Mouse (Mus musculus): ENCODE data around the gene Crhbp. TPM values are rescaled to one million over a fixed set of nuclear protein-coding genes. Genes with fewer than 3 reads are reported as not detected.

The Crhbp gene
- polyA plus RNA-seq (2016; fragmentation: Nextera tagmentation; extraction: Ambion mirVana), result 3.5 and 4.9 TPM in 2 replicates

DNA sequence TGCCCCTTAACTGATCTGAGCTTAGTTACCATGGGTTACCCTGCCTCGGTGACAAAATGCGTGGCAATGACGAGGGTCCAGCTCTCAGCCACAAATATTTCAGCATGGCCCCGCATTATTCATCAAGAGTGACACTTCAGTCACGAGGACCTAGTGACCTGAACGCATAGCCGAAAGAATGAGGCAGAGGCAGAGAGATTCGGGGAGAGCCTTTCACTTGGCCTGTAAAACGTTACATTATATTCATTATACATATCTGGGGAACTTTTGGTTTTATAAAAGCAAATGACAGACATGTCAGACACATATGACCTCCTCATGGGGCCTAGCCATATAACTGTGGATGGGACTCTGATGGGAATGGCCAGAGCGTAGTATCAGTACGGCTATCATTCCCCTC, at the start of gene Crhbp:
Crhbp (minus strand) TSS at position 101 of the 400 bp plus-strand sequence.
- Histone ChIP-seq H3K27me3 (peaks cover 48% of the 10 kb centered on the region), H3K36me3 (no peaks in the 10 kb centered on the region), H3K4me1 (peaks cover 10% of the 10 kb centered on the region), H3K9me3 (no peaks in the 10 kb centered on the region), H3K4me3 (peak within 1 kb of the TSS; percentile 43), H3K27ac (no peak within 1 kb of the TSS), H3K4me2 (replicated peaks) (peak within 1 kb of the TSS; percentile 85), H3K9ac (peak within 1 kb of the TSS; percentile 24)
- no peak for ATAC-seq (ENCODE audit: insufficient number of reproducible peaks, insufficient read depth, low FRiP score, low TSS enrichment)
- 67% methylated on average over 11 of the region's 11 CpGs for WGBS

DNA sequence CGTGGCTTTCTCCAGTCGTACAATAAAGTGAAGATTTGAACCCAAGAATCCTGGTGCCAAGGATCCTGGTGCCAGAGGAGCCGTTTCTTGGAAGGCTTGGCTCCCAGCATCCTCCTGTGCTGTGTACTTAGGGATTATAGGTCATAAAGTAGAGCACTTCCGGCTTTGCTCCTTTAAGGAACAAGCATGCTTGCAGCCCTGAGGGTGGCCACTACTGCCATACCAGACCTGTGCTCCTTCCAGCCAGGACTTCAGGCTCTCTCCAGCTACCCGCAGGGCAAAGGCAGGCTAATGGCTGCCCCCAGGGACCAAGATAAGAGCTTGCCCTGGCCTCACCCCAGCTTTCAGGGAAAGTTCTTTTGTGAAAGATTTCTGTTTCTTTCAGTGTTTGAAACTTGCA, 48.6 kb upstream of the Crhbp start:
- Histone ChIP-seq H3K36me3 (no peaks in the 10 kb centered on the region), H3K9ac (no peak overlapping the region), H3K4me2 (replicated peaks) (no peak overlapping the region), H3K27me3 (no peaks in the 10 kb centered on the region), H3K27ac (no peak overlapping the region), H3K4me3 (no peak overlapping the region), H3K4me1 (0 out of 2 replicates have a peak, but pooled peaks cover 2% of the 10 kb centered on the region), H3K9me3 (no peaks in the 10 kb centered on the region)
- ATAC-seq (ENCODE audit: insufficient number of reproducible peaks, insufficient read depth, low FRiP score, low TSS enrichment), result no peak
- WGBS, result 62% methylated on average over 5 of the region's 5 CpGs

DNA sequence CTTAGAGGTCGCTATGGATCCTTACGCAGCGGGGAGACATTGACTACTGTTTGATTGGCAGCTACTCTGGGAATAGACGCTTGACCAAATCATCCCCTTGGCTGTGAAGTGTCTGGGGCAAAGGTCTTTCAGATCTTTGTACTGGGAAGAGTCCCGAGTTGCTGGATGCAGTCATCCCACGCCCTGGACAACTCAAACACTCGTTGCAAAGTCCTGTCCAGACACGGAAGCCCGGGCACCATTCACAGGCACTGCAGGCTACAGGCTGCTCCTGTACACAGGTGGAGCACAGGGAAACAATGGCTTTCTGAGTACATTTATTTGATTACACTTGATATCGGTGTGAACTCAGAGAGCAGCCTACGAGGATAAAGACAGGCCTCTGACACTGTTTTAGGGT, 46.6 kb upstream of the Crhbp start:
- Histone ChIP-seq H3K4me1 (0 out of 2 replicates have a peak, but pooled peaks cover 2% of the 10 kb centered on the region), H3K27ac (no peak overlapping the region), H3K27me3 (no peaks in the 10 kb centered on the region), H3K4me2 (replicated peaks) (no peak overlapping the region), H3K36me3 (no peaks in the 10 kb centered on the region), H3K4me3 (no peak overlapping the region), H3K9ac (no peak overlapping the region), H3K9me3 (no peaks in the 10 kb centered on the region)
- no peak for ATAC-seq (ENCODE audit: insufficient number of reproducible peaks, insufficient read depth, low FRiP score, low TSS enrichment)
- 72% methylated on average over 11 of the region's 11 CpGs for WGBS

DNA sequence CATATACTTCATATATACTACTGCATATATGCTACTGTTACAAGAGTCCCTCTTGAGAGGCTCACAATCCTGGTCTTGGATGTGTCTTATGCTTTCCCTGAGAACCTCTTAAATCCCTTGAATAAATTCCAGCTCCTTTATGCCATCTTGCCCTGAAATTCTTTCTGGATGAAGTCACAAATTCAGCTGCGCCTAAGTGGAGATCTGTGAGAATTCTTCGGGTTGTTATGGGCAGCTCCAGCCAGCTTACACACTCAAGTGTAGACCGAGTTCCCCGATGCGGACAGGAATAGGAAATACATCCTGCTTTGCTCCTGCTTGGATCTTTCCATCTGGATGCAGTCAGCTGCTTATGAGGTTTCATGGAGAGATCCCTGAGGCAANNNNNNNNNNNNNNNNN, 39.9 kb upstream of the Crhbp start:
- H3K4me3 ChIP-seq, result no peak overlapping the region
- H3K27ac ChIP-seq, result no peak overlapping the region
- no peak overlapping the region for H3K9ac ChIP-seq
- H3K4me1 ChIP-seq, result no peaks in the 10 kb centered on the region
- ATAC-seq (ENCODE audit: insufficient number of reproducible peaks, insufficient read depth, low FRiP score, low TSS enrichment), result no peak
- no peak overlapping the region for H3K4me2 ChIP-seq (replicated peaks)
- H3K36me3 ChIP-seq, result no peaks in the 10 kb centered on the region
- H3K9me3 ChIP-seq, result no peaks in the 10 kb centered on the region
- peaks cover 8% of the 10 kb centered on the region; the same call in 1 of the 2 replicates for H3K27me3 ChIP-seq
- 46% methylated on average over 5 of the region's 5 CpGs for WGBS

DNA sequence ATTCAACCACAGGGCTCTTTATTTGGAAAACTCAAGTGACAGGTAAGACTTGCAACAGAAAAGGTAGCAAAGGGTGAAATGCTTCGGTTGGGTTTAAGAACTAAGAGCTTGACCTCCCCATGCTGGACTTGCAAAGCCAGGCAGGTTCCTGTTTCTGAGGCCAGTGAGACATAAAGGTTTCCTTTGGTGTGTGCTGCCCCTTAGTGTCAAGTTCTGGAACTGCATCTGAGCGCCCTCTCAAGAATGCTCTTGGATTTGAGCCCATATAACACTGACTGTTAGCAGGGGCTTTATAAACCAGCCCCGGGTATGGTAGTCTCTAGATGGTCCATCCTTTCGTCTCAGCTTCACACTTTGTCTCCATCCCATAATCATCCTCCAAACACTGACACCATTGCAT, 36.7 kb upstream of the Crhbp start:
- Histone ChIP-seq H3K9me3 (no peaks in the 10 kb centered on the region), H3K4me3 (no peak overlapping the region), H3K4me1 (no peaks in the 10 kb centered on the region), H3K27ac (no peak overlapping the region), H3K36me3 (no peaks in the 10 kb centered on the region), H3K27me3 (peaks cover 8% of the 10 kb centered on the region; the same call in 1 of the 2 replicates), H3K4me2 (replicated peaks) (no peak overlapping the region), H3K9ac (no peak overlapping the region)
- ATAC-seq (ENCODE audit: insufficient number of reproducible peaks, insufficient read depth, low FRiP score, low TSS enrichment), result peak; percentile 64; the same call in 1 of the 2 replicates
- 16% methylated on average over 4 of the region's 4 CpGs for WGBS

DNA sequence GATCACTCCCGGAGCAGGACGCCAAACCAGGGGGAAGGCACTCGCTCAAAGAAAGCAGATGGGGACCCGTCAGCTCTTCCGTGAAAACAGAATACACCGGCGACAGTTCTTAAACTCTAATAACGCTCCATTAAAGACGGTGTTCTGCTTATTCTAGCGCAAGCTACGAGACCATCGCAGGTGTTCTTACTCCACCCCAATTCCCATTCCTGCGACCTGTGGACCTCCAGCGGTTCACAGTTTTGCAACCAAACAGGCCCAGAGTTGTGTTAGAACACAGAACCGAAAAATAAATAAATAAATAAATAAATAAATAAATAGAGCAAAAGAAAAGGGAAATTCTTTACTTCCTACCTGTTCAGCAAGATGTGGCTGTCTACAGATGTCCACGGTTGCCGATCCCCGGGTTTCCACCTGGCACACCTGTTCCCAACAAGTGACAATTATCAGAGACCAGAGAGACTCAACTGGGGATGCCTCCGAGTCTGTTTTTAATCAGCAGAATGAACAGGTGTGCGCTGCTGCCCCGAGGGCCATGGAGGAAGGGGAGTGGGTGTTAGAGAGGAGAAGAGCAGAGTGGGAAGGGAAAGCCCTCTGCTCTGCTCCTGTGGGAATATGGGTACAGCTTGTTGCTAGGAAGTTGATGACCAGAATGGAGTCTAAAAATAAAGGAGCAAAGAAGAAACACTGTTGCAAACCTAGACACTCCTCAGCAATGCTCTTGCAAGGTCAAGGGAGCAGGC, 34.1 kb upstream of the Crhbp start, which contains the start of gene S100z:
S100z (minus strand) TSS at position 51 of the 743 bp plus-strand sequence.
- Histone ChIP-seq H3K36me3 (no peaks in the 10 kb centered on the region), H3K4me1 (no peaks in the 10 kb centered on the region), H3K9me3 (no peaks in the 10 kb centered on the region), H3K27ac (no peak within 1 kb of the TSS), H3K4me2 (replicated peaks) (no peak within 1 kb of the TSS), H3K4me3 (no peak within 1 kb of the TSS), H3K9ac (no peak within 1 kb of the TSS), H3K27me3 (peaks cover 8% of the 10 kb centered on the region; the same call in 1 of the 2 replicates)
- 86% methylated on average over 21 of the region's 21 CpGs for WGBS
- ATAC-seq (ENCODE audit: insufficient number of reproducible peaks, insufficient read depth, low FRiP score, low TSS enrichment), result no peak

DNA sequence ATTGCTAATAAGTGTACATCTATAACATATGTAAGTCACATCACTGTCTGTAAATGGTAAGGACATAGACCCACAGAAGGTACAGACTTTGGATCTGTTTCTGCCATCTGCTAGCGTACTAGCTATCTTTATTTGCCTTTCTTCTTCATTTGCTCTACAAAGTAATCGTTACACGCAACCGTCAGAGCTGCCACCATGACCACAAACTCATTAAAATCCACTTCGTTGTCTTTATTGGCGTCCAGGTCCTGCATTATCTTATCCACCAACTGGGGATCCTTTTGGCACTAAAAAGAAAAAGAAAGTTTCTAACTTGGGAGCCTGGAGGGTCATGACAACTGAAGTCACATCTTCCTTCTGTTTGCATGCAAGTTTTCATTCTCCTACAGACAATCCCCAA, 32.4 kb upstream of the Crhbp start:
- no peaks in the 10 kb centered on the region for H3K9me3 ChIP-seq
- peaks cover 8% of the 10 kb centered on the region; the same call in 1 of the 2 replicates for H3K27me3 ChIP-seq
- no peak overlapping the region for H3K4me3 ChIP-seq
- 89% methylated on average over 6 of the region's 6 CpGs for WGBS
- no peak for ATAC-seq (ENCODE audit: insufficient number of reproducible peaks, insufficient read depth, low FRiP score, low TSS enrichment)
- H3K9ac ChIP-seq, result no peak overlapping the region
- no peaks in the 10 kb centered on the region for H3K36me3 ChIP-seq
- H3K27ac ChIP-seq, result no peak overlapping the region
- no peaks in the 10 kb centered on the region for H3K4me1 ChIP-seq
- H3K4me2 ChIP-seq (replicated peaks), result no peak overlapping the region

DNA sequence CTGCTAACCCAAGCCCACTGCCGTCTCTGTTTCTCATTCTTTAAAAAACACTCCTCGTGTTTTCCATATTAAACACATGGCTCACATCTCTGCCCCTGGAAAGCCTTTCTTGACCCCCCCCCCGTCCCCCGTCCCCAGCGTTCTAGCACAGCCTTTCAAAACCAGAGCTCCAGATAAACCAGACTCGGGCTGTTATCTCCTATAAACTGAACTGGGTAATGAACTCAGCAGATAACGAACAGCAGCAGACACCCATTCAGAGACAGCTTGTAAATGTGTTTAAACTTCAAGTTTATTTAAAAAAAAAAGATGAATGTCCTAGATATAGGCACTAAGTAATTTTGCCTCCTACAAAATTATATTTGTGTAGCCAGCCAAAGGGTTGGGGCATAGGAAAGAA, 30.4 kb upstream of the Crhbp start:
- Histone ChIP-seq H3K9ac (no peak overlapping the region), H3K36me3 (no peaks in the 10 kb centered on the region), H3K4me3 (no peak overlapping the region), H3K4me2 (replicated peaks) (no peak overlapping the region), H3K27ac (no peak overlapping the region), H3K27me3 (no peaks in the 10 kb centered on the region), H3K9me3 (no peaks in the 10 kb centered on the region), H3K4me1 (no peaks in the 10 kb centered on the region)
- WGBS, result 60% methylated on average over 7 of the region's 7 CpGs
- no peak for ATAC-seq (ENCODE audit: insufficient number of reproducible peaks, insufficient read depth, low FRiP score, low TSS enrichment)

DNA sequence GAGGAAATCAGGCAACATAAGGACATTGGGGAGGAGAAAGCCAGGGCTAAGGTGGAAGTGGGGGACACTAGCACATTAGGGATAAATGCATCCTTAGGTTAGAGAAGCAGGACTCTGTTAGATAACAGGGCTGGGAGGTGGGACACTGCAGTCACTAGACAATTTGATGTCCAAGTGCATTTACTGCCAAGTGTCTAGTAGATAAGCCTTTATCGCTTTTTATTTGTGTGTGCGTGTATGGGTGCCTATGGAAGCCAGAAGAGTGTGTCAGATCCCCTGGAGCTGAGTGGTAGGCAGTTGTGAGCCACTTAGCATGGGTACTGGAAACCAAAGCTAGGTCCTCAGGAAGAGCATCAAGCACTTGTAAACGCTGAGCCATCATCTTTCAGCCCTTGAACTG, 29.6 kb upstream of the Crhbp start:
- Histone ChIP-seq H3K9me3 (no peaks in the 10 kb centered on the region), H3K27ac (no peak overlapping the region), H3K36me3 (no peaks in the 10 kb centered on the region), H3K27me3 (no peaks in the 10 kb centered on the region), H3K9ac (no peak overlapping the region), H3K4me2 (replicated peaks) (no peak overlapping the region), H3K4me3 (no peak overlapping the region), H3K4me1 (no peaks in the 10 kb centered on the region)
- ATAC-seq (ENCODE audit: insufficient number of reproducible peaks, insufficient read depth, low FRiP score, low TSS enrichment), result no peak
- WGBS, result 83% methylated on average over 3 of the region's 3 CpGs

DNA sequence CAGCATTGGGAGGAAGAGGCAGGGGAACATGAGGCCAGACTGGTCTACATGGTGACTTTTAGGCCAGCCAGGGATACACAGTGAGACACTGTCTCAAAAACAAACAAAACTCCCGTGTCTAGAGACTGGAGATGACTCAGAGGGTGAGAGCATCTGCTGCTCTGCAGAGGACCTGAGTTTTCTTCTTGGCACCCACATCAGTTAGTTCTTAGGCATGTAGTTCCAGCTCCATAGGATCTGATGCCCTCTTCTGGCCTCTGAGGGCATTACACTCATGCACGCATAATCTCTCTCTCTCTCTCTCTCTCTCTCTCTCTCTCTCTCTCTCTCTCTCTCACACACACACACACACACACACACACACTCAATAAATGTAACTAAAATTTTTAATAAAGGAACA, 26.2 kb upstream of the Crhbp start:
- no peak for ATAC-seq (ENCODE audit: insufficient number of reproducible peaks, insufficient read depth, low FRiP score, low TSS enrichment)
- H3K4me2 ChIP-seq (replicated peaks), result no peak overlapping the region

DNA sequence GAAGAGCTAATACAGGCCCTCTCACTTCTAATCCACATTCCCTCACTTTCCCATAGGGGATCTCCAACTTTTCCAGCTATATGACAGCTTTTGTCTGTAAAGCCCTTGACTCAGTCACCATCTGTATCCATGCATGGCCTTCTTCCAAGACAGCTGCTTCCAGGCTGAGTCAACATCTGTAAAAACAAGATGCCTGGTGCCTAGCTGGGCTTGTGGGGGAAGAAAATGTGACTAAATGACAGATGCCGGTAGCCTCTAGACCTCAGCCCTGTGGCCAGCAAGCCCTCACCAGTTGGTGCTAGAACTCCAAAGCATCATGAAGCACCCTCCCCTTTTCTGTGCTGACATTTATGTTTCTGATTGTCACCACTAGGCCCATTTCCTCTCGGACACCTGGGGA, 6.8 kb upstream of the Crhbp start:
- 62% methylated on average over 2 of the region's 2 CpGs for WGBS
- Histone ChIP-seq H3K9ac (no peak overlapping the region), H3K27ac (no peak overlapping the region), H3K9me3 (no peaks in the 10 kb centered on the region), H3K27me3 (0 out of 2 replicates have a peak, but pooled peaks cover 2% of the 10 kb centered on the region), H3K4me3 (no peak overlapping the region), H3K36me3 (no peaks in the 10 kb centered on the region), H3K4me2 (replicated peaks) (no peak overlapping the region), H3K4me1 (no peaks in the 10 kb centered on the region)
- ATAC-seq (ENCODE audit: insufficient number of reproducible peaks, insufficient read depth, low FRiP score, low TSS enrichment), result no peak

More for the DNA sequence above, 26.2 kb upstream of the Crhbp start:
- Histone ChIP-seq H3K36me3 (no peaks in the 10 kb centered on the region), H3K27me3 (no peaks in the 10 kb centered on the region), H3K4me1 (no peaks in the 10 kb centered on the region), H3K4me3 (no peak overlapping the region), H3K9me3 (no peaks in the 10 kb centered on the region), H3K27ac (no peak overlapping the region), H3K9ac (no peak overlapping the region)
- 64% methylated on average over 2 of the region's 2 CpGs for WGBS

DNA sequence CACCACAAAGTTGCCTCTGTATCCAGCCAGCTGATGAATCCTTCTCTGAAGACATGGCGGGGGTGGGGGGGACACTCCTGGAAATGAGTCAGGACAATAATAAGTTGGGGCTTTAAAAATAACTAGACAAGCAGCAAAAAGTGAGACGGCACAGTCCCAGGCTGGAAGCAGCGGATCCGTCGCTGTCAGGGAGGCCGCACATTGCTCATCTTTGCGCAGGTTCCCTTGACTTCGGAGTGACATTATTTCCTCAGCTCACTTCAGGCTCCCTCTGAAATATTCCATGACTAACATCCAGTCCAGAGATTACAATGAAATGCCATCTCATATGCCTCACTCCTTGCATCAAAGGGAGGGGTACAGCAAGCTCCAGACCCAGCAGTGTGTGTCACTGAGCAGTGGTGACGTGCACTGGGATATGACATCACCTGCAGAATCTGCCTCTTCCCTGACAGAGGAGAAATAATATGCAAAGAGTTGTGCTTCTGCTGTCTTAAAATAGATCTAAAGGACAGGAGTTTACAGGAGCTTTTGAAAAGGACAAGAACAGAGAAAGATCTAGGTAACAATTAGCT, 6.0 kb upstream of the Crhbp start:
- Histone ChIP-seq H3K4me2 (replicated peaks) (no peak overlapping the region), H3K4me3 (no peak overlapping the region), H3K36me3 (no peaks in the 10 kb centered on the region), H3K4me1 (no peaks in the 10 kb centered on the region), H3K9me3 (no peaks in the 10 kb centered on the region), H3K9ac (no peak overlapping the region), H3K27me3 (peaks cover 9% of the 10 kb centered on the region), H3K27ac (no peak overlapping the region)
- 87% methylated on average over 9 of the region's 9 CpGs for WGBS
- ATAC-seq (ENCODE audit: insufficient number of reproducible peaks, insufficient read depth, low FRiP score, low TSS enrichment), result no peak

Measured in embryonic facial prominence, embryonic 12.5 days (tissue).